Mouse (Mus musculus): ENCODE measurements at regions not wholly inside any gene's neighbourhood (a gene's known extent, or its start where the extent isn't known, plus 50 kb on each side); places are given as distances from the start of the nearest gene placed in this dataset.
"Not testable (repeated sequence)": the region's sequence is repeated elsewhere in the genome, so short reads cannot be mapped to it uniquely, and the experiment has no call there.

DNA sequence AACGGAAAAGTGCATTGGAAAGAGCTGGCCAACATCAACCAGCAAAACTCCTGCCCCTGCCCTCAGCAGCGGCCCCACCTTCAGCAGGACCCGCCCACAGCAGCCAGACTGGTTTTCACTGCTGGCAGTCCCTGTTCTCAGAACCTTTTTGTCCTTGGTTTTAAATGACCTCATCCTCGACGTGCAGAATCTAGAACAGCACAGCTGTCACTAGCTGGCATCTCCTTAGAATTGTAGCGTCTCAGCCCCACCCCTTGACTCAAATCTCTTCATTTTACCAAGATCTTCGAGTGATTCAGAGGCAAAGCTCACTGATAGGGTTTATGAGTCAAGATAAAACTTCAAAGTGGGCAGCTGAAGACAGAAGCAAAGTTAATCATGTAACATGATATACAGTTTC, 57.8 kb upstream of the Akap13 start:
- no peaks in the 10 kb centered on the region for H3K36me3 ChIP-seq (ENCODE audit: control insufficient read depth, insufficient read depth)
- H3K4me2 ChIP-seq (ENCODE audit: low read depth): peak overlapping the region; percentile 92
- H3K79me2 ChIP-seq (ENCODE audit: control insufficient read depth, insufficient read depth): no peaks in the 10 kb centered on the region
- no peak overlapping the region for H3ac ChIP-seq (ENCODE audit: control insufficient read depth, insufficient read length)
- H3K4me3 ChIP-seq: no peak overlapping the region
- H3K27me3 ChIP-seq (ENCODE audit: control insufficient read depth, insufficient read depth, insufficient read length): no peaks in the 10 kb centered on the region
- TF ChIP-seq MYOD1 (IDR thresholded peaks at IDR 0.05; ENCODE audit: control insufficient read depth in 1 of 3, insufficient read length in 2 of 3, low read depth in 2 of 3) (peak in 2 of 3 experiments; percentile 80 to 87), USF1 (IDR thresholded peaks at IDR 0.05; ENCODE audit: low read depth) (no peak), TCF12 (IDR thresholded peaks at IDR 0.05; ENCODE audit: insufficient read depth, poor library complexity, severe bottlenecking) (peak; percentile 74), MYOG (IDR thresholded peaks at IDR 0.05; ENCODE audit: control insufficient read depth in 1 of 3, insufficient read depth in 1 of 3, insufficient read length in 2 of 3, low read depth in 2 of 3) (peak in 2 of 3 experiments; percentile 63 to 88), POLR2AphosphoS2 (IDR thresholded peaks at IDR 0.05; ENCODE audit: insufficient read length, low read depth) (no peak), TCF3 (IDR thresholded peaks at IDR 0.05; ENCODE audit: insufficient read length, low read depth) (no peak), CEBPB (IDR thresholded peaks at IDR 0.05; ENCODE audit: insufficient read depth, poor library complexity, severe bottlenecking) (no peak)

DNA sequence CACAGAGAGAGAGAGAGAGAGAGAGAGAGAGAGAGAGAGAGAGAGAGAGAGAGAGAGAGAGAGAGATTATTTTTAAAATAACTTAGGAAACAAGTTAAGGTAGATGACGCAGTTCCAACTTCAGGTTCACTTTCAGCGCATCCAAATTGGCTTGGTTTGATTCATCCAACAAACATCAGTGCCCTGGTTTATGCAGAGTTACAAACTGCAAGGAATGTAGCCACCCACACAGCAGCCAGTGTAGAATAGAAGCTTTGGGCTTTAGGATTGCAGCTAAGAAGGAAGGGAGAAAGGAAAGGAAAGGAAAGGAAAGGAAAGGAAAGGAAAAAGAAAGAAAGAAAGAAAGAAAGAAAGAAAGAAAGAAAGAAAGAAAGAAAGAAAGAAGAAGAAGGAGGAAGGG, 56.9 kb upstream of the Akap13 start:
- TF ChIP-seq MYOD1 (IDR thresholded peaks at IDR 0.05; ENCODE audit: control insufficient read depth in 1 of 3, insufficient read length in 2 of 3, low read depth in 2 of 3): peak in 1 of 3 experiments; percentile 18
- not testable (repeated sequence) for H3ac ChIP-seq (ENCODE audit: control insufficient read depth, insufficient read length); H3K79me2 ChIP-seq (ENCODE audit: control insufficient read depth, insufficient read depth); H3K4me3 ChIP-seq; H3K36me3 ChIP-seq (ENCODE audit: control insufficient read depth, insufficient read depth); H3K27me3 ChIP-seq (ENCODE audit: control insufficient read depth, insufficient read depth, insufficient read length)
- peak overlapping the region; percentile 92 for H3K4me2 ChIP-seq (ENCODE audit: low read depth)

DNA sequence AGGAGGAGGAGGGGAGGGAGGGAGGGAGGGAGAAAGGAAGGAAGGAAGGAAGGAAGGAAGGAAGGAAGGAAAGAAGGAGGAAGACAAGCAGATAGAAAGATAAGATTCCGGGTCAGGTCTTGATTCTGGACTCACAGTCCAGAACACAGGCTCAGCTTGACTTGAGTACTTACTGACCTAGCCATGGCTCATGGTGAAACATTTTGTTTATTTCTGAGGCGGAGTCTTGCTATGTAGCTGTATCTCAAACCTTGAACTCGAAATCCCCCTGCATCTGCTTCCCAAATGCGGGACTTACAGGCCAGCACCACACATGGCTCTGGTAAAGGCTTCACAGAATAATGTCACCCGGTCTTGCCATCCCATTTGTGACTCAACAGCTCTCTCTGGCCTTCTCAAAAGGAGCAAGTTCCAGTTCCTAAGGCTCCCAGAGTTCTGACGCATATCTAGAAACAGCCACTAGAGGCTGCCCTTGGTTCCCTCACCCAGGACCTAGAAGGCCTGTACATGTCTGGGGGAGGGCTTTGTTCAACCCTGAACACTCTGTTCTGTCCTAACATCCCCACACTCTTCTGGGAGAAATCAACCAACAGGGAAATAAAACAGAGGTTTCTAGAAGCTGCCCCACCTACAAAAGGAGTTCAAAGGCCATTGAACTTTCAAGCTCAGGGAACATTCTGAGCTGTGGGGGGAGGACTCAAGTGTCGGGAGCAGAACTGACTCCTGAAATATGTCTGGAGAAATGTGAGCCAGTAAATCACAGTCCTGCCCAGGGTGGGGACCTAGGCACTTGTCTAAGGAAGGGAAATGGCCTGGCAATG, 56.2 kb upstream of the Akap13 start:
- Histone ChIP-seq H3K79me2 (ENCODE audit: control insufficient read depth, insufficient read depth) (no peaks in the 10 kb centered on the region), H3K36me3 (ENCODE audit: control insufficient read depth, insufficient read depth) (no peaks in the 10 kb centered on the region), H3K4me3 (no peak overlapping the region), H3K4me2 (ENCODE audit: low read depth) (peak overlapping the region; percentile 57), H3ac (ENCODE audit: control insufficient read depth, insufficient read length) (no peak overlapping the region), H3K27me3 (ENCODE audit: control insufficient read depth, insufficient read depth, insufficient read length) (no peaks in the 10 kb centered on the region)
- TF ChIP-seq TCF3 (IDR thresholded peaks at IDR 0.05; ENCODE audit: insufficient read length, low read depth) (no peak), POLR2AphosphoS2 (IDR thresholded peaks at IDR 0.05; ENCODE audit: insufficient read length, low read depth) (no peak), MAX (IDR thresholded peaks at IDR 0.05; ENCODE audit: low read depth) (no peak), POLR2A (IDR thresholded peaks at IDR 0.05; ENCODE audit: insufficient read length, low read depth) (no peak), CEBPB (IDR thresholded peaks at IDR 0.05; ENCODE audit: insufficient read depth, poor library complexity, severe bottlenecking) (no peak), USF1 (IDR thresholded peaks at IDR 0.05; ENCODE audit: low read depth) (no peak), REST (IDR thresholded peaks at IDR 0.05; ENCODE audit: insufficient read depth, insufficient read length) (no peak), TCF12 (IDR thresholded peaks at IDR 0.05; ENCODE audit: insufficient read depth, poor library complexity, severe bottlenecking) (no peak), SRF (IDR thresholded peaks at IDR 0.05; ENCODE audit: control insufficient read depth, insufficient read length, low read depth) (no peak), MYOD1 (IDR thresholded peaks at IDR 0.05; ENCODE audit: control insufficient read depth in 1 of 3, insufficient read length in 2 of 3, low read depth in 2 of 3) (no peak), E2F4 (IDR thresholded peaks at IDR 0.05; ENCODE audit: insufficient read depth) (no peak), MYOG (IDR thresholded peaks at IDR 0.05; ENCODE audit: control insufficient read depth in 1 of 3, insufficient read depth in 1 of 3, insufficient read length in 2 of 3, low read depth in 2 of 3) (no peak)

DNA sequence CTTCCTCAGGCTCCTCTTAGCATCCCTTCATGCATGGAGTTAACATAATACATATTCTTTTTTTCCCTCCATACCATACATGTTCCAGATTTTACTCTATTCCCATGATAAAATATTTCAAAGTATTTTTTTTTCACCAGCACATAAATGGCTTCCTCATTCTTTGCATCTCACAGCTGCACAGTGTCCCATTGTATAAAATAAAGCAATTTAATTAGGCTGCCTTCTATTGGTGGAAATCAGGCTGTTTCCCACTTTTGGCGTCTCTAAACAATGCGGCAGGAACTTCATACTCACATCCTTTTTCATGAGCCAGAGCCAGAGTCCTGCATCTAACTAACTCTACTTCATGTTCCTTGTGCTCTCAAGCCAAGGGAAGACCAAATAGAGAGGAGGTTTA, 54.9 kb upstream of the Akap13 start:
- Histone ChIP-seq H3K4me2 (ENCODE audit: low read depth) (no peak overlapping the region), H3K79me2 (ENCODE audit: control insufficient read depth, insufficient read depth) (no peaks in the 10 kb centered on the region), H3K4me3 (no peak overlapping the region), H3ac (ENCODE audit: control insufficient read depth, insufficient read length) (no peak overlapping the region), H3K27me3 (ENCODE audit: control insufficient read depth, insufficient read depth, insufficient read length) (no peaks in the 10 kb centered on the region), H3K36me3 (ENCODE audit: control insufficient read depth, insufficient read depth) (no peaks in the 10 kb centered on the region)
- TF ChIP-seq TCF12 (IDR thresholded peaks at IDR 0.05; ENCODE audit: insufficient read depth, poor library complexity, severe bottlenecking) (no peak), USF1 (IDR thresholded peaks at IDR 0.05; ENCODE audit: low read depth) (no peak), E2F4 (IDR thresholded peaks at IDR 0.05; ENCODE audit: insufficient read depth) (no peak), CEBPB (IDR thresholded peaks at IDR 0.05; ENCODE audit: insufficient read depth, poor library complexity, severe bottlenecking) (no peak), SRF (IDR thresholded peaks at IDR 0.05; ENCODE audit: control insufficient read depth, insufficient read length, low read depth) (no peak), MYOD1 (IDR thresholded peaks at IDR 0.05; ENCODE audit: control insufficient read depth in 1 of 3, insufficient read length in 2 of 3, low read depth in 2 of 3) (no peak), REST (IDR thresholded peaks at IDR 0.05; ENCODE audit: insufficient read depth, insufficient read length) (no peak), MYOG (IDR thresholded peaks at IDR 0.05; ENCODE audit: control insufficient read depth in 1 of 3, insufficient read depth in 1 of 3, insufficient read length in 2 of 3, low read depth in 2 of 3) (no peak), POLR2AphosphoS2 (IDR thresholded peaks at IDR 0.05; ENCODE audit: insufficient read length, low read depth) (no peak), MAX (IDR thresholded peaks at IDR 0.05; ENCODE audit: low read depth) (no peak), POLR2A (IDR thresholded peaks at IDR 0.05; ENCODE audit: insufficient read length, low read depth) (no peak)

DNA sequence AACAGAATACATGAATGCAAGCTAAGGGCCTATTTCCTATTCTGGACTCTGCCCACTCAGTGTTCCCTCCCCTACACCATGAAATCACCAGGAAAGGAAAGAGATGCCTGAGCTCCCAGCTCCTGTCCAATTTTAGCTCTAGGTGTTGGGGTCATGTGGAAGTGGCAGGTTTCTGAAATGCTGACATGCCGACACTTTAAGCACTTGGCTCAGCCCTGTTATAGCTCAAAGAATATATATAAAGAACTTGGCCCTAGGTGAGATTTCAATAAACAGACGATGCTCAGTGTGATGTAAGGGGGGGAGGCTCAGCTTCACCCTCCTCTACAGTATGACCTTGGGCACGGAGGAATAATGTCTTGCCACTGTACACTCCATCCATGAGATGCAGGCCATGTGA, 50.4 kb upstream of the Akap13 start:
- Histone ChIP-seq H3K27me3 (ENCODE audit: control insufficient read depth, insufficient read depth, insufficient read length) (no peaks in the 10 kb centered on the region), H3K36me3 (ENCODE audit: control insufficient read depth, insufficient read depth) (no peaks in the 10 kb centered on the region), H3ac (ENCODE audit: control insufficient read depth, insufficient read length) (no peak overlapping the region), H3K79me2 (ENCODE audit: control insufficient read depth, insufficient read depth) (no peaks in the 10 kb centered on the region), H3K4me3 (no peak overlapping the region), H3K4me2 (ENCODE audit: low read depth) (no peak overlapping the region)
- TF ChIP-seq POLR2A (IDR thresholded peaks at IDR 0.05; ENCODE audit: insufficient read length, low read depth): no peak
- TF ChIP-seq USF1 (IDR thresholded peaks at IDR 0.05; ENCODE audit: low read depth): no peak
- TF ChIP-seq MAX (IDR thresholded peaks at IDR 0.05; ENCODE audit: low read depth): no peak
- no peak for TF ChIP-seq REST (IDR thresholded peaks at IDR 0.05; ENCODE audit: insufficient read depth, insufficient read length)
- no peak for TF ChIP-seq SRF (IDR thresholded peaks at IDR 0.05; ENCODE audit: control insufficient read depth, insufficient read length, low read depth)
- no peak for TF ChIP-seq POLR2AphosphoS2 (IDR thresholded peaks at IDR 0.05; ENCODE audit: insufficient read length, low read depth)

Measured in myocyte (in vitro differentiated cells).